Mouse (Mus musculus): ENCODE measurements around the gene Prss43. TPM values are rescaled to one million over a fixed set of nuclear protein-coding genes. Genes with fewer than 3 reads are reported as not detected.

Prss43 gene
- polyA plus RNA-seq, 1 experiment from 2014 or later, result not detected

DNA sequence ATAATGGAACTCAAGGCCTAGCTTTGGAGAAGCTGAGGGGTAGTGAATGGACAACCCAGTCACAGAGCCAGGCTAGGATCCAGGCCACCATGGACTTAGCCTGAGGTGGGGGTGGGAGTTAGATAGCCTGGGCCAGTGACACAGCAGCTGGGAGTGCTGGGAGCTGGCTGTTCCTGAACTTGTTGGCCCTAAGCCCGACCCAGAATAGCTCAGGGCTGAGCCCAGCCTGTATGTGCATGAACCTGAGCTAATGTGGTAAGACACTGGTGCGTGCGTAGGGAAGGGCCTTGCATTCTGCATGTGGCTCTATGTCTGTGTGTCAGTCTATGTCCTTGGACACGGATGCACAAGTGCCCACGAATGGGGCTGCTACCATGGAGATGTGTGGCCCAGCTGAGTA is 51.4 kb downstream of the Prss43 start:
- Histone ChIP-seq H3K4me3 (no peak overlapping the region), H3K4me2 (no peak overlapping the region), H3K9me3 (no peaks in the 10 kb centered on the region), H3K27ac (no peak overlapping the region), H3K4me1 (peaks cover 37% of the 10 kb centered on the region), H3K27me3 (replicated peaks) (peaks cover 32% of the 10 kb centered on the region), H3K9ac (no peak overlapping the region), H3K36me3 (replicated peaks) (no peaks in the 10 kb centered on the region)
- ATAC-seq (replicated peaks), result no peak
- 81% methylated on average over 5 of the region's 5 CpGs for WGBS

GRCm38 (mm10) chr9:110879191-110879920 is 52.9 kb downstream of the Prss43 start, which contains the start of gene Als2cl:
Gene Als2cl, plus strand, starts transcription at chr9:110879870.
- peaks cover 26% of the 10 kb centered on the region for H3K4me1 ChIP-seq
- no peak for ATAC-seq (replicated peaks)
- H3K27ac ChIP-seq, result no peak within 1 kb of the TSS
- H3K27me3 ChIP-seq (replicated peaks), result peaks cover 32% of the 10 kb centered on the region
- H3K9me3 ChIP-seq, result no peaks in the 10 kb centered on the region
- H3K9ac ChIP-seq, result peak within 1 kb of the TSS; percentile 30
- peak within 1 kb of the TSS; percentile 48 for H3K4me3 ChIP-seq
- H3K36me3 ChIP-seq (replicated peaks), result no peaks in the 10 kb centered on the region
- 16% methylated on average over 12 of the region's 12 CpGs for WGBS
- H3K4me2 ChIP-seq, result peak within 1 kb of the TSS; percentile 96

GRCm38 (mm10) chr9:110879998-110880561 is 53.6 kb downstream of the Prss43 start, which contains the start of gene Tmie:
Gene Tmie, minus strand, starts transcription at chr9:110880113.
- Histone ChIP-seq H3K4me1 (peaks cover 19% of the 10 kb centered on the region), H3K27me3 (replicated peaks) (peaks cover 32% of the 10 kb centered on the region), H3K36me3 (replicated peaks) (no peaks in the 10 kb centered on the region), H3K4me2 (peak within 1 kb of the TSS; percentile 96), H3K9ac (peak within 1 kb of the TSS; percentile 30), H3K27ac (no peak within 1 kb of the TSS), H3K4me3 (peak within 1 kb of the TSS; percentile 48), H3K9me3 (no peaks in the 10 kb centered on the region)
- no peak; the same call in 1 of the 2 replicates for ATAC-seq (replicated peaks)
- WGBS, result 2% methylated on average over 43 of the region's 57 CpGs

GRCm38 (mm10) chr9:110880772-110881171 is 54.3 kb downstream of the Prss43 start:
- Histone ChIP-seq H3K27me3 (replicated peaks) (peaks cover 32% of the 10 kb centered on the region), H3K27ac (no peak overlapping the region), H3K4me1 (peaks cover 15% of the 10 kb centered on the region), H3K9me3 (no peaks in the 10 kb centered on the region), H3K4me3 (peak overlapping the region; percentile 48), H3K9ac (no peak overlapping the region), H3K4me2 (peak overlapping the region; percentile 96), H3K36me3 (replicated peaks) (no peaks in the 10 kb centered on the region)
- 69% methylated on average over 4 of the region's 4 CpGs for WGBS
- ATAC-seq (replicated peaks), result no peak

Other genes with a start within 250 kb of the Prss43 start
- 30.1 and 35.4 TPM in 2 replicates for gene Nradd, start 202.2 kb upstream of the Prss43 start, polyA plus RNA-seq (2015; fragmentation: Nextera tagmentation; extraction: Ambion mirVana)
- 5.5 and 6.4 TPM in 2 replicates for gene Nbeal2, start 172.5 kb upstream of the Prss43 start, polyA plus RNA-seq (2015; fragmentation: Nextera tagmentation; extraction: Ambion mirVana)
- 110 and 115 TPM in 2 replicates for gene Ccdc12, start 170.2 kb upstream of the Prss43 start, polyA plus RNA-seq (2015; fragmentation: Nextera tagmentation; extraction: Ambion mirVana)
- 0.56 and 2.0 TPM in 2 replicates for gene Myl3, start 84.8 kb upstream of the Prss43 start, polyA plus RNA-seq (2015; fragmentation: Nextera tagmentation; extraction: Ambion mirVana)
- 8.7 and 9.2 TPM in 2 replicates for gene Pth1r, start 79.5 kb upstream of the Prss43 start, polyA plus RNA-seq (2015; fragmentation: Nextera tagmentation; extraction: Ambion mirVana)
- not detected in 2 replicates for gene Prss42, start 28.5 kb upstream of the Prss43 start, polyA plus RNA-seq (2015; fragmentation: Nextera tagmentation; extraction: Ambion mirVana)
- gene Prss44, start 12.7 kb upstream of the Prss43 start, polyA plus RNA-seq (2015; fragmentation: Nextera tagmentation; extraction: Ambion mirVana), result not detected in 2 replicates
- gene Prss45, start 7.9 kb downstream of the Prss43 start, polyA plus RNA-seq (2015; fragmentation: Nextera tagmentation; extraction: Ambion mirVana), result not detected in 2 replicates
- not detected in 2 replicates for gene Prss46, start 17.8 kb downstream of the Prss43 start, polyA plus RNA-seq (2015; fragmentation: Nextera tagmentation; extraction: Ambion mirVana)
- 0.20 TPM in 1 of 2 replicates, not detected in the other for gene Prss50, start 31.3 kb downstream of the Prss43 start, polyA plus RNA-seq (2015; fragmentation: Nextera tagmentation; extraction: Ambion mirVana)
- gene Als2cl, start 53.2 kb downstream of the Prss43 start, polyA plus RNA-seq (2015; fragmentation: Nextera tagmentation; extraction: Ambion mirVana), result 1.2 and 2.0 TPM in 2 replicates
- 2.7 and 3.1 TPM in 2 replicates for gene Tmie, start 53.4 kb downstream of the Prss43 start, polyA plus RNA-seq (2015; fragmentation: Nextera tagmentation; extraction: Ambion mirVana)
- gene Fam240a, start 90.2 kb downstream of the Prss43 start, polyA plus RNA-seq (2015; fragmentation: Nextera tagmentation; extraction: Ambion mirVana), result not detected in 2 replicates
- gene Tdgf1, start 119.5 kb downstream of the Prss43 start, polyA plus RNA-seq (2015; fragmentation: Nextera tagmentation; extraction: Ambion mirVana), result not detected in 2 replicates
- 0.42 and 1.0 TPM in 2 replicates for gene Lrrc2, start 124.9 kb downstream of the Prss43 start, polyA plus RNA-seq (2015; fragmentation: Nextera tagmentation; extraction: Ambion mirVana)
- gene Rtp3, start 163.9 kb downstream of the Prss43 start, polyA plus RNA-seq (2015; fragmentation: Nextera tagmentation; extraction: Ambion mirVana), result not detected in 2 replicates
- 1.4 and 1.9 TPM in 2 replicates for gene Ltf, start 192.6 kb downstream of the Prss43 start, polyA plus RNA-seq (2015; fragmentation: Nextera tagmentation; extraction: Ambion mirVana)
- gene Ccrl2, start 230.8 kb downstream of the Prss43 start, polyA plus RNA-seq (2015; fragmentation: Nextera tagmentation; extraction: Ambion mirVana), result 1.1 and 1.2 TPM in 2 replicates